Mouse (Mus musculus) naive thymus-derived CD4-positive, alpha-beta T cell, adult 2 months (primary cell): Measurements from ENCODE around the gene Dnmt3a.
"Not testable (repeated sequence)": the region's sequence is repeated elsewhere in the genome, so short reads cannot be mapped to it uniquely, and the experiment has no call there.

Experiments
- DNase-seq: peaks from one replicate; pipeline ENCODE4 v3.0.0-alpha.2; 2011; ENCODE audit warnings: low read depth

Dnmt3a gene

DNA sequence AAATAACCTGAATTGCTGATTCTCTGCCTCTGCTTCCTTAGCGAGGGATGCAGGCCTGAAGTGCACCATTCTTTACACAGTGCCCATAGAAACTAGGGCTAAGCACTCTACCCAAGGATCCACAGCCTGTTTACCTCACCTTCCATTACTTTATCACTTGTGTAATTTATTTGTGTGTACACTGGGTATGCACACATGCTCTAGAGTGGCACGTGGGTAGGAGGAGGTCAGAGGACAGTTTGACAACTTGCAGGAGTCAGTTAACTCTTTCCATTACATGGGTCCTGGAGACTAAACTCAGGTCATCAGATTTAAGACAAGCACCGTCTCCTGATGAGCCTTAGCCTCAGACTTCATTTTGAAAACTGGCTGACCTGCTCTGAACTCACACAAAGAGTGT lies 112.8 kb downstream of the Dnmt3a start:
- no peak for DNase-seq

DNA sequence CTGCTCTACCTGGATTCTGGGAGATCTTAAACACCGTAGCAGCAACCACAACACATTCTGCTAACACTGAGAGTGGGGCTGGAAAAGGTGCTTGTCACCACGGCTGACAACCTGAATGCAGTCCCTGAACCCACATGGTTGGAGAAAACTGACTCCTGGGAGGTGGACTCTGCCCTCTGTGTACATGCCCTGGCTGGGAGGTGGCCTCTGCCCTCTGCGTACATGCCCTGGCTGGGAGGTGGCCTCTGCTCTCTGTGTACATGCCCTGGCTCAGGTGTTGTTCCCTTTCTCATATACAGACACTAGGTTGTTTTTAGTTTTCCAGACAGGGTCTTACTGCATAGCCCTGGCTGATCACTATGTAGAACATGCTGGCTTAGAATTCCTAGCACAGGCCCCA lies 113.6 kb downstream of the Dnmt3a start:
- no peak for DNase-seq

- DNase-seq: peak; percentile 72
These were observed 120.3 kb downstream of the Dnmt3a start for GRCm38 (mm10) chr12:3926127-3926526.

DNA sequence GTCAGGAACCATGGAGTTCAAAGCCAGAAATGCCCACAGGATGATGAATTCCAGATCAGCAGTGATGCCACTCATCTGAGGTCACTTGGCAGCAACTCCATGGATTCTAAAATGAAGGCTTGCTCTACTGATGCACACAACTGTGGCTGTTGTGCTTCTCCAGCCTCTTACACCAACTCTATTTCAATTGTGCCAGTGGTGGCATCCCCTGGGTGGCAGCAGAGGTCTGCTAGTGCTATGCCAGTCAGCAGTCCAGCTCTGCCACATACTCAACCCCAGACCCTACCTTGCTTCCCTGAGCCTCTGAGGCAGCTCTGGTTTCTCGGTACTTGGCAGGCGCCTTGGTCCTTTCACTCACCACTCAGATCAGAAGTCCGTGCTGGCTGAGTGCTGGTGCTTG lies 123.0 kb downstream of the Dnmt3a start:
- no peak for DNase-seq

DNA sequence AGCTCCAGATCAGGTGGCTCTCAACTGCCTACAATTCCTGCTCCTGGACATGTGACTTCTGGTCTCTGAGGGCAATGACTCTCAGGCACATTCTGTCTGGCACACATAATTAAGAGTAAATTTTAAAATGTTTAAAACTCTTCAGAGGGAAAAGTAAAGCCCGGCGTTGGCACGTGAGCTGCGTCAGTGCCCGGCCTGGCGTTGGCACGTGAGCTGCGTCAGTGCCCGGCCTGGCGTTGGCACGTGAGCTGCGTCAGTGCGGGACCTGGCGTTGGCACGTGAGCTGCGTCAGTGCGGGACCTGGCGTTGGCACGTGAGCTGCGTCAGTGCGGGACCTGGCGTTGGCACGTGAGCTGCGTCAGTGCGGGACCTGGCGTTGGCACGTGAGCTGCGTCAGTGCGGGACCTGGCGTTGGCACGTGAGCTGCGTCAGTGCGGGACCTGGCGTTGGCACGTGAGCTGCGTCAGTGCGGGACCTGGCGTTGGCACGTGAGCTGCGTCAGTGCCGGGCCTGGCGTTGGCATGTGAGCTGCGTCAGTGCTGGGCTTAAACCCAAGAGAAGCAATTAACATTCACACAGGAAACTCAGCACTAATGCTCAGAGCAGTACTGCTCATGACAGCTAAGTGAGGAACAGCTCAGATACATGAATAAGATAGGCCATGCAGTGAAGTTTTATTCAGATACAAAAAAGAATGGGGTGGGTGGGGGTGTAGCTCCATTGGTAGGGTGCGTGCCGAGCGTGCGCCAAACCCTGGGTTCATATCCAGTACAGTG lies 124.5 kb downstream of the Dnmt3a start:
- not testable (repeated sequence) for DNase-seq

DNA sequence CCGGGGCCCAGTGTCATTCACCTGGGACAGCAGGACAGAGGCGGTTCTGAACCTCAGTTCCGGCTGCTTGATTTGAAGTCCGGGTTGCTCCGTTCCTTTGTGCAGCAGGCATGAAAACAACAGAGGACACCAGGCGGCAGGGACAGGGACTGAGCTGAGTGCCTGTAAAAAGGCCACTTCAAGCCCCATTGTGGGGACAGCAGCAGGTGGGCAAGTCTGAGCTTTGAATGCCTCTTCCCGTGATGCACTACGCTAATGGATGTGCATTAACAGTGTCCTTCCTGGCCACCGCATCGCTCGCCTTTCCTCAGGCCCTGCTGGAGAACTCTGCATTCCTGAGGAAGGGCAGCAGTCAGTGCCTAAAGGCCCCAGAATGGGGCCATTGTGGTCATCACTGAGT lies 136.2 kb downstream of the Dnmt3a start:
- DNase-seq: no peak

- DNase-seq: no peak
These were observed 138.8 kb downstream of the Dnmt3a start for GRCm38 (mm10) chr12:3944454-3945073.

DNA sequence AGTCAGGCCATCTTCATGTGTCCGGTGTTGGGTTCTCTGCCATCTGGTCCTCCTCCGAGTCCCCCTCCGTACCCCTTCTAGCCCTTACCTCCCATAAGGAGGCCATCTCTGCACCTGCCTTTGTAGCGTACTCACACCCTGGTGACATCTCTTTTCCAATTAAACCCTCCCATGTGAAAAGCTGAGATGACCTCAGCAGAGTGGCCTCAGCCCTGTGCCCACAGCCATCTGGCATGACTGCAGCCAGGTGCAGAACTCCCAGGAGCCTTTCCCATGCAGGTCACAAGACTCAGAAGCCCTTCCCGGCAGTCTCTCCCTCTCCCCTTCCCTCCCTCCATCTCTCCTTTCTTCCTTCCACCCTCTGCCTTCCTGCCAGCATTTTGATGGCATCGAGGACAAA lies 141.7 kb downstream of the Dnmt3a start:
- no peak for DNase-seq

DNA sequence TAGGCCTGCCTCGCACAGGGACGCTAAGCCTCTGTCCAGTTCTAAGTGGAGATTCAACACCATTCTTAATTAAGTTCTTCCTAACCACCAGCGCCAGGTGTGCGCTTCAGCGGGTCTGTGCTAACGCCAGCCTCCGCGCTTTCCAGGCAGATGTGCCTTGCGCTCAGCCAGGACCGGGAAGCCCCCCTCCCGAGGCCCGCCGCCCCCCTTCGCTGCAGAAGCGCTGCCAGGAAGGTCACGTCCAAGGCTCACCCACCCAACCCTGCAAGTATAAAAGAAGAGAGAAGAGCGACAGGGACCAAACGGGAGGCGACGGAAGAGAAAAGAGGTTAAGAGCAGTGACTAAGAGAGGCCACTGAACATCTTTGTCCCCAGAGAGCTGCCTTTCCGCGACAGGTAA lies 148.8 kb downstream of the Dnmt3a start, which contains the start of gene Pomc:
TSS of gene Pomc (plus strand) at position 301 of the 400 bp plus-strand sequence.
- DNase-seq: no peak

GRCm38 (mm10) chr12:3955371-3955770 lies 149.6 kb downstream of the Dnmt3a start:
- DNase-seq: peak; percentile 66

DNA sequence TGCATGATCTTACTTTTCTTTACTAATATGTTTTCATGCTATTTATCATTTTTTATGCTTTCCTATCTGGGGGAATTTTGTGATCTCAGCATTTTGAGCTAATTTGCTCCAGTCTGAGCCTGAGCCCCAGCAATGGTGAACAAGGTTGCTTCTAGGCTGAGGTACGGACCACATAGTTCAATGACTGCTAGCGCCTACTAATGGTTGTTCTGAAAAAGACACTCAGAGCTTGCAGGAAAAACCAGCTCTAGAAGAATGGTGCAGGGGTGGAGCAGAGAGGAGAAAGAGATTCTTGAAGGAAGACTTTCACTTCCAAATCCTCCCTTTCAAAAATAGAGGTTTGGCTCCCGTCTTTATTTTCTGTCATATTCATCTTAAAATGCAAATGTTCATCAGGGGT lies 150.5 kb downstream of the Dnmt3a start:
- peak; percentile 31 for DNase-seq

- peak; percentile 83 for DNase-seq
These were observed 154.2 kb downstream of the Dnmt3a start for GRCm38 (mm10) chr12:3959791-3960543.

DNA sequence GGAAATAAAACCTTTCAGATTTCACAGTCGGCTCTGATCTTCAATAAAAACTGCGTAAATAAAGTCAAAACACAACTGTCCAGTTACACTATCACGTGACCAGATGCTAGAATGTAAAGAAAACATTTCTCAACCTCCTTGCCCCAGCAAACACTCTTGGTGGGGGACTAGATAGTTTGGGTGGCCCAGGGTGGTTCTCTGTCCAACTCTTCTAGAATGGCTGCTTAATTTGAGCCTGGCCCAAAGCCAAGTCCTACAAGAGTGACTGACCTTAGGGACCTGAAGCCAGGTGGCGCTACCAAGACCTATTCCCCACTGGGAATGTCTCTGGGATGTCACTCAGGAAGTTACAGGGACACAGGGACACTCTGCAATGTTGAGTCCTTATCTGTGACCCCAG lies 154.7 kb downstream of the Dnmt3a start:
- DNase-seq: peak; percentile 13
